Mouse (Mus musculus) liver, embryonic 11.5 days (tissue): ENCODE results near the gene Fbxw10. TPM values are rescaled to one million over a fixed set of nuclear protein-coding genes. Genes with fewer than 3 reads are reported as not detected.

Experiments used
- ATAC-seq: fragments of 200-750 bp; cut with Nextera tagmentation; replicated peaks from 2 replicates; pipeline ENCODE4 v1.8.0; 2017; ENCODE audit warnings: moderate number of reproducible peaks, mild to moderate bottlenecking, moderate TSS enrichment, moderate library complexity; ENCODE audit not compliant: low FRiP score
- DNase-seq: peaks from one replicate; pipeline ENCODE4 v3.0.0-alpha.2; 2017; ENCODE audit warnings: low spot score
- H3K27ac ChIP-seq: fragments of 300-500 bp; sonication (generic); 2 replicates; pipeline ENCODE4 v1.5.1; 2014; ENCODE audit warnings: mild to moderate bottlenecking, low read depth, low read length, control low read depth
- H3K27me3 ChIP-seq: fragments of 300-500 bp; sonication (generic); replicated peaks from 2 replicates; pipeline ENCODE4 v1.6.1; 2014; ENCODE audit warnings: low read length, mixed read lengths; ENCODE audit not compliant: control insufficient read depth, insufficient read depth
- H3K36me3 ChIP-seq: fragments of 300-500 bp; sonication (generic); 2 replicates; pipeline ENCODE4 v1.6.1; 2014; ENCODE audit warnings: mild to moderate bottlenecking, low read length, moderate library complexity, mixed read lengths; ENCODE audit not compliant: control insufficient read depth, insufficient read depth
- H3K4me1 ChIP-seq: fragments of 300-500 bp; sonication (generic); replicated peaks from 2 replicates; pipeline ENCODE4 v1.6.1; 2014; ENCODE audit warnings: low read length, mixed read lengths; ENCODE audit not compliant: control insufficient read depth, insufficient read depth
- H3K4me2 ChIP-seq: fragments of 300-500 bp; sonication (generic); 2 replicates; pipeline ENCODE4 v1.6.1; 2014; ENCODE audit warnings: mild to moderate bottlenecking, control low read depth, moderate library complexity
- H3K4me3 ChIP-seq: fragments of 300-500 bp; sonication (generic); 2 replicates; pipeline ENCODE4 v1.5.1; 2014; ENCODE audit warnings: low read depth, low read length, control low read depth
- H3K9ac ChIP-seq: fragments of 300-500 bp; sonication (generic); 2 replicates; pipeline ENCODE4 v1.6.1; 2014; ENCODE audit warnings: low read depth, low read length, control low read depth
- H3K9me3 ChIP-seq: fragments of 300-500 bp; sonication (generic); 2 replicates; pipeline ENCODE4 v1.6.1; 2016; ENCODE audit warnings: low read length, inconsistent platforms, mixed read lengths; ENCODE audit not compliant: control insufficient read depth
- WGBS: fragments of 180-500 bp; shearing (Covaris S2); extraction: QIAGEN DNeasy Blood & Tissue Kit; methylation state at CpG from one replicate; pipeline ENCODE4 v1.1.7; 2014; 5-methylcytosine and 5-hydroxymethylcytosine counted together
- polyA plus RNA-seq: library from polyadenylated mRNA; unstranded; fragments of >200 nt; fragmentation: Nextera tagmentation; extraction: Ambion mirVana; gene quantifications from 2 replicates; pipeline ENCODE4 v1.2.1, GENCODE M21; 2014

Gene Fbxw10
- polyA plus RNA-seq, 1 experiment from 2014 or later, result 0.15 TPM

GRCm38 (mm10) chr11:62921052-62921977 lies 74.4 kb downstream of the Fbxw10 start:
- DNase-seq (peak; percentile 74), ATAC-seq (peak; percentile 71)
- H3K27ac ChIP-seq, result peak overlapping the region; percentile 35; the same call in 1 of the 2 replicates
- H3K9me3 ChIP-seq, result no peaks in the 10 kb centered on the region
- no peaks in the 10 kb centered on the region for H3K36me3 ChIP-seq
- peaks cover 4% of the 10 kb centered on the region; the same call in 1 of the 2 replicates for H3K4me1 ChIP-seq
- H3K9ac ChIP-seq, result no peak overlapping the region
- 0 out of 2 replicates have a peak overlapping the region, but pooled peaks have one; percentile 18 for H3K4me3 ChIP-seq
- peak overlapping the region; percentile 52 for H3K4me2 ChIP-seq
- H3K27me3 ChIP-seq, result no peaks in the 10 kb centered on the region
- 17% methylated on average over 25 of the region's 25 CpGs for WGBS

- no peak overlapping the region for H3K9ac ChIP-seq
- peaks cover 4% of the 10 kb centered on the region; the same call in 1 of the 2 replicates for H3K4me1 ChIP-seq
- no peaks in the 10 kb centered on the region for H3K9me3 ChIP-seq
- H3K36me3 ChIP-seq, result no peaks in the 10 kb centered on the region
- DNase-seq (no peak), ATAC-seq (no peak)
- no peak overlapping the region for H3K4me2 ChIP-seq
- WGBS, result 51% methylated on average over 6 of the region's 6 CpGs
- H3K27me3 ChIP-seq, result no peaks in the 10 kb centered on the region
- no peak overlapping the region for H3K4me3 ChIP-seq
- H3K27ac ChIP-seq, result no peak overlapping the region
Observed at GRCm38 (mm10) chr11:62924091-62924761, 77.4 kb downstream of the Fbxw10 start.

Other genes starting within 250 kb of the Fbxw10 start
- 6.7 and 8.1 TPM in 2 replicates for gene Lrrc75a, start 198.5 kb upstream of the Fbxw10 start, polyA plus RNA-seq
- gene Mmgt2, start 198.4 kb upstream of the Fbxw10 start, polyA plus RNA-seq, result 25.7 and 26.1 TPM in 2 replicates
- gene Zfp287, start 115.2 kb upstream of the Fbxw10 start, polyA plus RNA-seq, result 2.6 TPM in 2 replicates
- not detected in 2 replicates for gene Gm10428, start 94.0 kb upstream of the Fbxw10 start, polyA plus RNA-seq
- gene Zfp286, start 57.6 kb upstream of the Fbxw10 start, polyA plus RNA-seq, result 8.3 and 8.6 TPM in 2 replicates
- gene Trim16, start 26.8 kb upstream of the Fbxw10 start, polyA plus RNA-seq, result 2.2 and 3.1 TPM in 2 replicates
- gene Tvp23b, start 32.4 kb downstream of the Fbxw10 start, polyA plus RNA-seq, result 49.1 and 53.7 TPM in 2 replicates
- gene Cdrt4, start 104.1 kb downstream of the Fbxw10 start, polyA plus RNA-seq, result 0.26 TPM in 1 of 2 replicates, not detected in the other
- gene Tekt3, start 214.6 kb downstream of the Fbxw10 start, polyA plus RNA-seq, result not detected in 2 replicates